ENCODE assay signal across 7 mouse cellular contexts in the genomic region with DNA sequence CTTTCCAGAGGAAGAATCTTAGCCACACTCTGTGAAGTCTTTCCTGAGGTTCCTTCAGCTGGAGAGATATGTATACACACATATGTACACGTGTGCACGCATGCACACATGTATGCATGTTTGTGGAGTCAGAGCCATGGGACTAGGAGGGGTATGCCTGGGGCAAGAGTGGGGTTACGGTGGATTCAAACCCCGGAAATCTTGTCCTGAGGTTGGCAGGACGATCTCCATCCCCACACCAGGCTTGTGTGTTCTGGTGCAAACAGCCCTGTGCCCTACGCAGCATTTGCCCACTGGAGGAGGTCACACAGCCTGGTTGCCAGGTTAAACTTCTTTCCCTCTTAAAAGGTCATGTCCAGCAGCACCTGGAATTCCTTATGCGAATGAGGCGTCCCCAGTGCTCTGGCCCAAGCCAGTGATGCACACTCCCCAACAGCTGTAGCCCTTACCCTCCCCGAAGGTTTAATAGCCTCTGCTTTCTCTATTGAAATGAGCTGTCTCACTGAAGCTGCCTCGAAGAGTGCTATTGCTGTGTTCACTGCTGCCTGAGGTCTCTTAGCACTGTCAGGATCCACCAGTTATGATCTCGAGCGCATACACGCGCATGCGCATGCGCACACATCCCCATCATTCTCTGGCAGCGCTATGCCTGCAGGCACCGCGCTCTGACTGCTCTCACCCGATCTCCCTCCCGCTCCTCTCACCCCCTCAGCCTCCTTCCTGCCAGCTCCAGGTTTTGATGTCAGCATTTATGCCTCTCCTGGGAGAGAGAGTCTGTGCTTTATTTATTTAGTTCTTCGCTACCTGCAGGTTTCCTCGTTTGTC.
DNase-seq lines count a peak whose midpoint lies in the region; ATAC-seq and TF ChIP-seq lines count a peak whose summit lies in the region.

No protein-coding gene starts in this region.

- H3K27me3 ChIP-seq in forebrain, embryonic 13.5 days: no peaks in the 10 kb centered on the region
- H3K27me3 ChIP-seq in hindbrain, postnatal 0 days (ENCODE audit: insufficient read depth, low read length): no peaks in the 10 kb centered on the region
- no peaks in the 10 kb centered on the region for H3K27me3 ChIP-seq in midbrain, embryonic 14.5 days (ENCODE audit: control insufficient read depth, insufficient read depth, low read length)
- no peaks in the 10 kb centered on the region for H3K27me3 ChIP-seq in stomach, postnatal 0 days (ENCODE audit: control insufficient read depth, insufficient read depth, low read length)

- peak; percentile 45 for TF ChIP-seq CTCF in hindbrain, postnatal 0 days (IDR thresholded peaks at IDR 0.05; ENCODE audit: low read depth)
- TF ChIP-seq CTCF in stomach, postnatal 0 days (IDR thresholded peaks at IDR 0.05; ENCODE audit: low read depth): no peak

- WGBS in forebrain, embryonic 13.5 days: 64% methylated on average over 23 of the region's 23 CpGs
- 57% methylated on average over 23 of the region's 23 CpGs for WGBS in hindbrain, postnatal 0 days
- 52% methylated on average over 23 of the region's 23 CpGs for WGBS in midbrain, embryonic 14.5 days
- 71% methylated on average over 23 of the region's 23 CpGs for WGBS in stomach, postnatal 0 days

- peak; percentile 11 for DNase-seq in Muller cell, postnatal 12 days (ENCODE audit: inconsistent ontology term)
- peak; percentile 91 for DNase-seq in hindbrain, postnatal 0 days (ENCODE audit: low spot score)
- peak; percentile 59 to 76 for DNase-seq in left cerebral cortex, postnatal 10 days (ENCODE audit: extremely low spot score in 1 of 2, low spot score in 2 of 2)
- DNase-seq in midbrain, embryonic 14.5 days: peak; percentile 92
- peak; percentile 26 for DNase-seq in stomach, postnatal 0 days (ENCODE audit: low spot score)

- 0 out of 2 replicates have a peak overlapping the region, but pooled peaks have one; percentile 19 for H3K9ac ChIP-seq in forebrain, embryonic 13.5 days
- H3K9ac ChIP-seq in hindbrain, postnatal 0 days (replicated peaks; ENCODE audit: low read length): no peak overlapping the region
- no peak overlapping the region; the same call in 1 of the 2 replicates for H3K9ac ChIP-seq in midbrain, embryonic 14.5 days (replicated peaks; ENCODE audit: low read length)
- no peak overlapping the region for H3K9ac ChIP-seq in stomach, postnatal 0 days (ENCODE audit: low read length)

- ATAC-seq in cerebellum, adult (ENCODE audit: insufficient number of reproducible peaks, low FRiP score, low TSS enrichment): peak; percentile 96
- ATAC-seq in forebrain, embryonic 13.5 days: peak; percentile 91
- ATAC-seq in hindbrain, postnatal 0 days: peak; percentile 92
- ATAC-seq in midbrain, embryonic 14.5 days (ENCODE audit: low FRiP score, low TSS enrichment): peak; percentile 90
- no peak for ATAC-seq in stomach, postnatal 0 days (ENCODE audit: low FRiP score, low TSS enrichment)

- peak overlapping the region; percentile 48 for H3K4me2 ChIP-seq in forebrain, embryonic 13.5 days
- peak overlapping the region; percentile 37 for H3K4me2 ChIP-seq in hindbrain, postnatal 0 days (ENCODE audit: low read depth, low read length)
- peak overlapping the region; percentile 39 for H3K4me2 ChIP-seq in midbrain, embryonic 14.5 days (ENCODE audit: low read length)
- no peak overlapping the region for H3K4me2 ChIP-seq in stomach, postnatal 0 days (replicated peaks; ENCODE audit: low read depth)

- no peak for TF ChIP-seq EP300 in stomach, postnatal 0 days (optimal IDR thresholded peaks at IDR 0.05)

- peak overlapping the region; percentile 3; the same call in 1 of the 2 replicates for H3K4me3 ChIP-seq in forebrain, embryonic 13.5 days
- H3K4me3 ChIP-seq in hindbrain, postnatal 0 days (ENCODE audit: low read length): peak overlapping the region; percentile 2; the same call in 1 of the 2 replicates
- H3K4me3 ChIP-seq in midbrain, embryonic 14.5 days (replicated peaks; ENCODE audit: low read depth, low read length): no peak overlapping the region
- H3K4me3 ChIP-seq in stomach, postnatal 0 days (ENCODE audit: low read depth, low read length): no peak overlapping the region

- intact Hi-C loops in left cerebral cortex, postnatal 10 days (cut with DNase I): no loop called here

- peaks cover 5% of the 10 kb centered on the region; the same call in 1 of the 2 replicates for H3K4me1 ChIP-seq in forebrain, embryonic 13.5 days
- no peaks in the 10 kb centered on the region for H3K4me1 ChIP-seq in hindbrain, postnatal 0 days (ENCODE audit: insufficient read depth, low read length)
- H3K4me1 ChIP-seq in midbrain, embryonic 14.5 days (ENCODE audit: control insufficient read depth, insufficient read depth, low read length): peaks cover 4% of the 10 kb centered on the region
- H3K4me1 ChIP-seq in stomach, postnatal 0 days (replicated peaks; ENCODE audit: control insufficient read depth, insufficient read depth): no peaks in the 10 kb centered on the region

- H3K36me3 ChIP-seq in forebrain, embryonic 13.5 days (ENCODE audit: poor library complexity, severe bottlenecking): peaks cover 9% of the 10 kb centered on the region; the same call in 1 of the 2 replicates
- peaks cover 9% of the 10 kb centered on the region; the same call in 1 of the 2 replicates for H3K36me3 ChIP-seq in hindbrain, postnatal 0 days (ENCODE audit: insufficient read depth, low read length)
- peaks cover 7% of the 10 kb centered on the region for H3K36me3 ChIP-seq in midbrain, embryonic 14.5 days (ENCODE audit: control insufficient read depth, insufficient read depth, low read length)
- H3K36me3 ChIP-seq in stomach, postnatal 0 days (ENCODE audit: control insufficient read depth, insufficient read depth, low read length): no peaks in the 10 kb centered on the region

- H3K27ac ChIP-seq in forebrain, embryonic 13.5 days: no peak overlapping the region; the same call in 1 of the 2 replicates
- peak overlapping the region; percentile 58 for H3K27ac ChIP-seq in hindbrain, postnatal 0 days
- peak overlapping the region; percentile 83 for H3K27ac ChIP-seq in midbrain, embryonic 14.5 days (replicated peaks; ENCODE audit: low read depth, low read length)
- H3K27ac ChIP-seq in stomach, postnatal 0 days (replicated peaks): no peak overlapping the region

- H3K9me3 ChIP-seq in forebrain, embryonic 13.5 days (replicated peaks): no peaks in the 10 kb centered on the region
- H3K9me3 ChIP-seq in hindbrain, postnatal 0 days (ENCODE audit: low read length): no peaks in the 10 kb centered on the region
- H3K9me3 ChIP-seq in midbrain, embryonic 14.5 days (ENCODE audit: control insufficient read depth, low read length): no peaks in the 10 kb centered on the region
- H3K9me3 ChIP-seq in stomach, postnatal 0 days (ENCODE audit: control insufficient read depth, low read length): no peaks in the 10 kb centered on the region

Comparison
In these comparisons a context has a peak if more than half of its experiments do, and no peak if none do; other contexts are left out.
1. DNase-seq: peak in every context shown above with its lines; median percentile 92 in midbrain, embryonic 14.5 days; 91 in hindbrain, postnatal 0 days; 68 in left cerebral cortex, postnatal 10 days; 26 in stomach, postnatal 0 days; 11 in Muller cell, postnatal 12 days.
2. H3K27ac ChIP-seq: peak in hindbrain, postnatal 0 days (single experiment) and midbrain, embryonic 14.5 days (single experiment); none in forebrain, embryonic 13.5 days (single experiment) and stomach, postnatal 0 days (single experiment).
3. H3K4me3 ChIP-seq: peak in forebrain, embryonic 13.5 days (single experiment) and hindbrain, postnatal 0 days (single experiment); none in midbrain, embryonic 14.5 days (single experiment) and stomach, postnatal 0 days (single experiment).